Mouse (Mus musculus): Measurements from ENCODE around the gene Olfr1338. TPM values are rescaled to one million over a fixed set of nuclear protein-coding genes. Genes with fewer than 3 reads are reported as not detected.

The Olfr1338 gene
- polyA plus RNA-seq, 1 experiment from 2014 or later, result not detected

Other genes starting within 250 kb of the Olfr1338 start
- gene 2610528J11Rik, start 231.7 kb downstream of the Olfr1338 start, polyA plus RNA-seq (2015; fragmentation: Nextera tagmentation; extraction: Ambion mirVana), result not detected in 2 replicates
- gene Tmem125, start 214.7 kb downstream of the Olfr1338 start, polyA plus RNA-seq (2015; fragmentation: Nextera tagmentation; extraction: Ambion mirVana), result not detected in 2 replicates
- gene Cfap57, start 138.0 kb downstream of the Olfr1338 start, polyA plus RNA-seq (2015; fragmentation: Nextera tagmentation; extraction: Ambion mirVana), result 0.96 and 1.8 TPM in 2 replicates
- gene Ebna1bp2, start 137.9 kb downstream of the Olfr1338 start, polyA plus RNA-seq (2015; fragmentation: Nextera tagmentation; extraction: Ambion mirVana), result 108 and 129 TPM in 2 replicates
- not detected in 2 replicates for gene Olfr62, start 99.8 kb downstream of the Olfr1338 start, polyA plus RNA-seq (2015; fragmentation: Nextera tagmentation; extraction: Ambion mirVana)
- gene Olfr1342, start 66.0 kb downstream of the Olfr1338 start, polyA plus RNA-seq (2015; fragmentation: Nextera tagmentation; extraction: Ambion mirVana), result not detected in 2 replicates
- gene Olfr1341, start 55.2 kb downstream of the Olfr1338 start, polyA plus RNA-seq (2015; fragmentation: Nextera tagmentation; extraction: Ambion mirVana), result not detected in 2 replicates
- not detected in 2 replicates for gene Olfr1340, start 38.6 kb downstream of the Olfr1338 start, polyA plus RNA-seq (2015; fragmentation: Nextera tagmentation; extraction: Ambion mirVana)
- gene Olfr1339, start 26.6 kb downstream of the Olfr1338 start, polyA plus RNA-seq (2015; fragmentation: Nextera tagmentation; extraction: Ambion mirVana), result not detected in 2 replicates
- gene Olfr1337, start 23.8 kb upstream of the Olfr1338 start, polyA plus RNA-seq (2015; fragmentation: Nextera tagmentation; extraction: Ambion mirVana), result not detected in 2 replicates
- not detected in 2 replicates for gene Olfr1335, start 51.2 kb upstream of the Olfr1338 start, polyA plus RNA-seq (2015; fragmentation: Nextera tagmentation; extraction: Ambion mirVana)
- gene Olfr1333, start 77.5 kb upstream of the Olfr1338 start, polyA plus RNA-seq (2015; fragmentation: Nextera tagmentation; extraction: Ambion mirVana), result not detected in 2 replicates
- not detected in 2 replicates for gene Olfr1331, start 105.9 kb upstream of the Olfr1338 start, polyA plus RNA-seq (2015; fragmentation: Nextera tagmentation; extraction: Ambion mirVana)
- gene Olfr1330, start 129.9 kb upstream of the Olfr1338 start, polyA plus RNA-seq (2015; fragmentation: Nextera tagmentation; extraction: Ambion mirVana), result not detected in 2 replicates
- gene Olfr1329, start 158.7 kb upstream of the Olfr1338 start, polyA plus RNA-seq (2015; fragmentation: Nextera tagmentation; extraction: Ambion mirVana), result not detected in 2 replicates
- not detected in 2 replicates for gene Olfr1328, start 179.9 kb upstream of the Olfr1338 start, polyA plus RNA-seq (2015; fragmentation: Nextera tagmentation; extraction: Ambion mirVana)
- gene Lao1, start 202.8 kb upstream of the Olfr1338 start, polyA plus RNA-seq (2015; fragmentation: Nextera tagmentation; extraction: Ambion mirVana), result not detected in 2 replicates

All from neural tube, embryonic 13.5 days (tissue).